28 mouse cellular contexts compared by ENCODE assay signal in the genomic region with DNA sequence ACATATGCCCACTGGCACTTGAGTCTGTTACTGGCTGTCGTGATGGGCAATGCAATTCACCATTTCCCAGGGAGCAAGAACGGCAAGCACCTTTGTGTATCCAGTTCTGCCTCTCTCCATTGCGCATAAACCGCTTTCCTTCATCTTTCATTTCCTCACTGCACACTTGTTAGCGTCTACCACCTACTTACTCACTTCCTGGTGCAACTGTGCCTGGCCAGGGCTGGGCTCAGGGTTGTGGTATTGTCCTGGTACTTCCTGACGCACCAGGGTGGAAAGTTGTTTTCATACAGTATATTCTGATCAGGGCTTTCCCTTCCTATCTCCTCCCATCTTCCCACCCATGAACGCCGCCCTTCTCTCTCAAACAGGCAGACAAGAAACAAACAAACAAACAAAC. TPM values are rescaled to one million over a fixed set of nuclear protein-coding genes. Genes with fewer than 3 reads are reported as not detected.
A peak's percentile ranks its signal among the peaks of the same experiment; 100 is the strongest.
DNase-seq lines count a peak whose midpoint lies in the region; TF ChIP-seq lines count a peak whose summit lies in the region.
"Had no signal": no experiment of that assay in that cellular context is flagged by ENCODE, and none has a peak within 500 bp of the region (broad histone marks: within the 10 kb centered on the region; RNA-seq: fewer than 3 reads in every experiment).

No protein-coding gene starts in this region.

- H3K4me3 ChIP-seq in bone marrow macrophage, adult 2 months (ENCODE audit: insufficient read depth, low read length), result no peak overlapping the region
- H3K4me3 ChIP-seq in macrophage (ENCODE audit: inconsistent target), result no peak overlapping the region
- H3K4me3 ChIP-seq: forebrain, embryonic 10.5 days; hindbrain, embryonic 13.5 days; liver, embryonic 12.5 days; midbrain, embryonic 12.5 days had no signal

- no peak for TF ChIP-seq CTCF in bone marrow macrophage, adult 2 months (IDR thresholded peaks at IDR 0.05; ENCODE audit: low read depth, low read length)

- no peaks in the 10 kb centered on the region for H3K36me3 ChIP-seq in macrophage (ENCODE audit: inconsistent target)
- no peaks in the 10 kb centered on the region for H3K36me3 ChIP-seq in splenic B cell, adult 2 months (ENCODE audit: control insufficient read depth, insufficient read depth, low read length, poor library complexity, severe bottlenecking)
- H3K36me3 ChIP-seq: forebrain, embryonic 10.5 days; hindbrain, embryonic 13.5 days; liver, embryonic 12.5 days; midbrain, embryonic 12.5 days had no signal

- peaks cover 48% of the 10 kb centered on the region for H3K4me1 ChIP-seq in bone marrow macrophage, adult 2 months (ENCODE audit: control insufficient read depth, insufficient read depth, low read length)

- H3K27ac ChIP-seq in bone marrow macrophage, adult 2 months (ENCODE audit: insufficient read depth, low read depth, low read length), result peak overlapping the region; percentile 5; the same call in 1 of the 2 replicates
- peak overlapping the region; percentile 25; the same call in 1 of the 2 replicates for H3K27ac ChIP-seq in macrophage
- H3K27ac ChIP-seq: forebrain, embryonic 10.5 days; hindbrain, embryonic 13.5 days; kidney, postnatal 0 days; liver, embryonic 12.5 days; midbrain, embryonic 12.5 days had no signal

- DNase-seq in lung, postnatal 4 days, result peak; percentile 32 to 45
- DNase-seq in lung, postnatal 10 days, result no peak
- peak; percentile 48 for DNase-seq in splenic B cell, adult 2 months (ENCODE audit: low read depth, low spot score)
- DNase-seq in gastrocnemius, adult 18-20 months (ENCODE audit: low spot score), result no peak
- no peak for DNase-seq in frontal cortex, adult 2 months (ENCODE audit: extremely low spot score in 1 of 2, low spot score in 1 of 2)
- DNase-seq: adrenal gland, postnatal 14 days; cerebellum, adult 11-12 months; cerebellum, postnatal 10 days; gastrocnemius, postnatal 36 days; kidney, adult 18-20 months; right cerebral cortex, postnatal 14 days; spleen, adult 18-20 months; thymus, adult 18-20 months; thymus, postnatal 36 days had no signal

- H3K27me3 ChIP-seq in splenic B cell, adult 2 months (ENCODE audit: control insufficient read depth, insufficient read depth, low read length, poor library complexity, severe bottlenecking), result no peaks in the 10 kb centered on the region
- H3K27me3 ChIP-seq: midbrain, embryonic 12.5 days had no signal

- no peak for TF ChIP-seq POLR2A in bone marrow macrophage, adult 2 months (IDR thresholded peaks at IDR 0.05; ENCODE audit: borderline replicate concordance, low read depth, low read length)

- WGBS in macrophage (ENCODE audit: missing documents), result 19% methylated on average over 8 of the region's 8 CpGs

- H3K79me2 ChIP-seq in macrophage (ENCODE audit: inconsistent target), result no peaks in the 10 kb centered on the region

RNA-seq across cellular contexts. Expression of gene Mcemp1, which starts 4.7 kb away (rescaled TPM):
- polyA plus RNA-seq in bone marrow macrophage, adult 2 months (2012; ENCODE audit: insufficient read depth, insufficient read length, missing spikeins), result 2.0 and 3.1 TPM in 2 replicates
- under 1 TPM in 2 of 26 experiments, not detected in 24; 0.48 to 0.49 TPM for total RNA-seq in macrophage (2018; cell fraction: chromatin; rRNA removed)
- under 1 TPM in 25 of 26 experiments, not detected in 1; 0.25 to 0.99 (median 0.52) TPM for total RNA-seq in macrophage (2018; cell fraction: cytosol; rRNA removed)
- total RNA-seq in macrophage (2018; cell fraction: nucleus; rRNA removed), result under 1 TPM in 14 of 26 experiments, not detected in 12; 0.34 to 0.96 (median 0.47) TPM
- polyA plus RNA-seq in macrophage (2018), result 0.22 to 0.92 TPM (median 0.34 TPM) in 3 replicates
- total RNA-seq in gastrocnemius, adult 18-20 months (2021), result not detected
- 0.23 and 0.24 TPM in 2 replicates for polyA plus RNA-seq in frontal cortex, adult 2 months (2012; rRNA removed)
- total RNA-seq: gastrocnemius, postnatal 36 days; layer of hippocampus, postnatal 25 days had no signal
- polyA plus RNA-seq: forebrain, embryonic 16.5 days; midbrain, embryonic 12.5 days; neural tube, embryonic 11.5 days had no signal

RNA-seq across cellular contexts. Expression of gene Retn, which starts 5.3 kb away (rescaled TPM):
- polyA plus RNA-seq in bone marrow macrophage, adult 2 months (2012; ENCODE audit: insufficient read depth, insufficient read length, missing spikeins), result not detected in 2 replicates
- total RNA-seq in macrophage (2018; cell fraction: chromatin; rRNA removed), result under 1 TPM in 1 of 26 experiments, not detected in 25; 0.99 TPM
- not detected for total RNA-seq in macrophage (2018; cell fraction: cytosol; rRNA removed)
- under 1 TPM in 1 of 26 experiments, not detected in 25; 0.89 TPM for total RNA-seq in macrophage (2018; cell fraction: nucleus; rRNA removed)
- not detected in 3 replicates for polyA plus RNA-seq in macrophage (2018)
- 1 to 10 TPM; 2.0 to 8.4 TPM for total RNA-seq in gastrocnemius, adult 18-20 months (2021)
- 3.1 and 3.7 TPM in 2 replicates for polyA plus RNA-seq in frontal cortex, adult 2 months (2012; rRNA removed)
- polyA plus RNA-seq: embryonic facial prominence, embryonic 11.5 days; heart, embryonic 14.5 days; limb, embryonic 11.5 days; midbrain, embryonic 12.5 days; neural tube, embryonic 11.5 days; stomach, embryonic 16.5 days had no signal

RNA-seq across cellular contexts. Expression of gene Fcor, which starts 11.3 kb away (rescaled TPM):
- polyA plus RNA-seq in bone marrow macrophage, adult 2 months (2012; ENCODE audit: insufficient read depth, insufficient read length, missing spikeins), result 3.6 and 4.5 TPM in 2 replicates
- total RNA-seq in macrophage (2018; cell fraction: chromatin; rRNA removed), result not detected
- 1 to 10 TPM in 7 of 26 experiments, under 1 TPM in 9, not detected in 10; 0.51 to 1.9 (median 0.83) TPM for total RNA-seq in macrophage (2018; cell fraction: cytosol; rRNA removed)
- total RNA-seq in macrophage (2018; cell fraction: nucleus; rRNA removed), result not detected
- 1.5 to 1.9 TPM in 2 of 3 replicates, not detected in the other for polyA plus RNA-seq in macrophage (2018)
- total RNA-seq in gastrocnemius, adult 18-20 months (2021), result 1 to 10 TPM in 1 of 2 experiments, under 1 TPM in 1; 0.96 to 1.4 TPM
- polyA plus RNA-seq in frontal cortex, adult 2 months (2012; rRNA removed), result 17.4 and 17.6 TPM in 2 replicates
- total RNA-seq: gastrocnemius, postnatal 36 days had no signal

RNA-seq across cellular contexts. Expression of gene Trappc5, which starts 15.2 kb away (rescaled TPM):
- polyA plus RNA-seq in bone marrow macrophage, adult 2 months (2012; ENCODE audit: insufficient read depth, insufficient read length, missing spikeins), result 14.2 and 14.3 TPM in 2 replicates
- total RNA-seq in macrophage (2018; cell fraction: chromatin; rRNA removed), result 10 to 100 TPM in 2 of 26 experiments, 1 to 10 TPM in 24; 1.7 to 13.5 (median 6.3) TPM
- total RNA-seq in macrophage (2018; cell fraction: cytosol; rRNA removed), result 10 to 100 TPM in 4 of 26 experiments, 1 to 10 TPM in 22; 4.5 to 11.5 (median 7.5) TPM
- 10 to 100 TPM in 6 of 26 experiments, 1 to 10 TPM in 20; 3.5 to 13.8 (median 7.2) TPM for total RNA-seq in macrophage (2018; cell fraction: nucleus; rRNA removed)
- 7.0 to 10.2 TPM (median 7.1 TPM) in 3 replicates for polyA plus RNA-seq in macrophage (2018)
- total RNA-seq in gastrocnemius, adult 18-20 months (2021), result 10 to 100 TPM; 18.4 to 21.3 TPM
- 36.2 and 37.3 TPM in 2 replicates for polyA plus RNA-seq in frontal cortex, adult 2 months (2012; rRNA removed)

RNA-seq across cellular contexts. Expression of gene Stxbp2, which starts 30.1 kb away (rescaled TPM):
- 312 and 315 TPM in 2 replicates for polyA plus RNA-seq in bone marrow macrophage, adult 2 months (2012; ENCODE audit: insufficient read depth, insufficient read length, missing spikeins)
- 100 to 1,000 TPM; 464 to 917 (median 687) TPM for total RNA-seq in macrophage (2018; cell fraction: chromatin; rRNA removed)
- total RNA-seq in macrophage (2018; cell fraction: cytosol; rRNA removed), result 100 to 1,000 TPM in 24 of 26 experiments, 10 to 100 TPM in 2; 99.0 to 162 (median 127) TPM
- total RNA-seq in macrophage (2018; cell fraction: nucleus; rRNA removed), result 100 to 1,000 TPM; 220 to 729 (median 402) TPM
- polyA plus RNA-seq in macrophage (2018), result 121 to 243 TPM (median 173 TPM) in 3 replicates
- total RNA-seq in gastrocnemius, adult 18-20 months (2021), result 1 to 10 TPM; 3.6 to 4.8 TPM
- 292 and 302 TPM in 2 replicates for polyA plus RNA-seq in frontal cortex, adult 2 months (2012; rRNA removed)

Comparison
In these comparisons a context has a peak if more than half of its experiments do, and no peak if none do; other contexts are left out.
1. DNase-seq: peak in lung, postnatal 4 days (2 of 2) and splenic B cell, adult 2 months (single experiment); none in lung, postnatal 10 days (single experiment), gastrocnemius, adult 18-20 months (single experiment) and frontal cortex, adult 2 months (0 of 2).